Mouse (Mus musculus): ENCODE data around the gene 1700123O20Rik.

1700123O20Rik gene

DNA sequence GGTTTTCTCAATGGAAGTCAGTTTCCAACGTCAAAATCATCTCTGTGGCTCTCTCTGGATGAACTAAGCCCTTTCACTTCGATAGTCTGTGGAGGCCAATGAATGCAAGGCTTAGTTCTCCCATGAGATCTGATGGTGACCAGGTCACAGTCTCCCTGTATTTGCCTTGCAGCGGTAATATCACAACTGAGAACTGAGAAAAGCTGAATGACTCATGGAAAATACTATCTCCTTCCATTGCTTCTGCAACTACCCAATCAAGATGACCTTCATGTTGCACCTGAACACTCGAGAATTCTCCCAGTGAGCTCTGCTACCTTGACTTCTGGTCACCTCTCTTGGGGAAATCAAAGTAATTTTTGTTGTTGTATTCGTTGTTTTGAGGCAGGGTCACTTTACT, 41.5 kb downstream of the 1700123O20Rik start:
- no peak for DNase-seq

DNA sequence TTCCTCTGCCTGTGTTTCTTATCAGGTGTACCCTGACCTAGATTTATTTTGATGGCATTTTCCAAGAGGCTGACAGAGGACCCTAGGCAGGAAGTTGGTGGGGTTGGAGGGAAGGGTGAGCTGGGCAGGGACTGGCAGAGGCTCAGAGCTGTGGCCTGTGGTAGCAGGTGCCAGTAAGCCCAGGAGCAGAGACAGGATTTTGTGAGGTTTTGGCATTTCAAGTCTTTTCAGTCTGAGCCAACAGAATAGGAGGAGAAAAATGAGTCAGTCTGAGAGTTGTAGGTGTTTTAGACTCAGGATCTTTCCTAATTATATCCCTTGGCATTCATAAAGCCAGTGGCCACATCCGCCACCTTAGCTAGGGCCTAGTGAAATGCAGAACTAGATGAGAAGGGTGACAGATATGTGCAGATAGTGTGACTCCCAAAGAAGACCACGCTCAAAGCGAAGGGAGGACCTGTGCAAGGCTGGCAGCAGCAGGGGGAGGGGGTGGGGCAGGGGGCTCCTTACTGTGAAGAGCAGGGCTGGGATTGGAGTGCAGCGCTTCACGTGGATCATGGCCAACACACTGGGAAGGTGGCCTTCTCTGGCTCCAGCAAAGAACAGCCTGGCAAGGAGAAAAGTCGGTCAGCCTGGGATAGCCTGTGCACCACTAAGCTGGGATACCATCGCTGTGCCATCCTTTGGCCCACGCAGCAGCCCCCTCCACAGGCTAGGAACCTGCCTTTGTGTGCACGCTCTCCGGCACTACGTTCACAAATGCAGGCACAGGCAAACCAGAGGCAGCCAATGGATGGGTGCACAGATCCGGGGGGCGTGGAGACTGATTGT, 43.0 kb downstream of the 1700123O20Rik start:
- no peak for DNase-seq

DNA sequence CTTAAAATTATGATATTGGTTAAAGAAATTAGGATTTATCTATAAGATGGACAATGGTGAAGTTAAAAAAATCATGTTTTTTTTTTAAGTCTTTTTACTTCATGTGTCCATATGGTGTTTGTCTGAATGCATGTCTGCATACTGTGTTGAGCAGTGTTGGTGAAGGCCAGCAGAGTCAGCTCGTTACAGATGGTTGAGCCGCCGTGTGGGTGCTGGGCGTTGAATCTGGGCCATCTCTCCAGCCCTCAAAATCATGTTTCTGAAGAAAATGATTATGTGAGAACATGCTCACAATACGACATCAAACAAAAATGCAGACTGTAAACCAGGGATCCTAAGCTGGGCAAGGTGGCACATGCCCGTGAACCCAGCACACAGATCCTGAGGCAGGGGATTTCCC, 44.3 kb downstream of the 1700123O20Rik start:
- no peak for DNase-seq

DNA sequence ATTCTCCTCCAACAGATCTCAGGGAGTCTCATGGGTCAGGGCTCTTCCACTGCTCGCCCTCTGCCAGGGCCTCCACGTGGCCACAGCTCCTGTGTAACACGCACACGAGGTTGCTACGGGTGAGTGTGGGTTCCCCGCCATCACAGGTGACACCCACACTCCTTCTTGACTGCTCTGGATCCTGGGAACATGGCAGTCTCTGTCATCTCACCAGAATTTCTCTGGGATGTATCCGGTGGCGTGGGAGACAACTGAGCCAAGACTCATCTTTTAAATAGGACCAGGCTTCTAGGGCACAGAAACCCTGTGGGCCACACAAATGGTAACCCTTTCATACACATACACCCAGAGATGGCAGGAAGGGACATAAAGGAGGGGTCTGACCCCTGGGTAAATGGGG, 46.2 kb downstream of the 1700123O20Rik start:
- DNase-seq = no peak

DNA sequence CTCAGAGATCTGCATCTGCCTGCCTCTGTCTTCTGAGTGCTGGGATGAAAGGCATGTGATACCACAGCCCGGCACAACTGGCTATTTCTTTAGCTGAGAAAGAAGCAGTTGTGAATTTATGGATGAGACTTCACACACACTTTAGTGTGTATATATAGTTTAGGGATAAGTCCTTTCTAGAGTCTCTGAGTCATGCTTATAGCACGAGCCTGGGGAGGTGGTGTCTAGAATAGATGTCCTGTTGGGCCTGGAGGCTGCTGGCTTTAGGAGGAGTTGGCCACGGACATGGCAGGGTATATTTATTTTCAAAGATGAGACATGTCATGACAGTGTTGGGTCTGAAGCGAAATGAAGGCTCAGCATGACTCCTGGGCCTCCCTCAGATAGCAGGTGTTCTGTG, 48.0 kb downstream of the 1700123O20Rik start:
- no peak for DNase-seq

DNA sequence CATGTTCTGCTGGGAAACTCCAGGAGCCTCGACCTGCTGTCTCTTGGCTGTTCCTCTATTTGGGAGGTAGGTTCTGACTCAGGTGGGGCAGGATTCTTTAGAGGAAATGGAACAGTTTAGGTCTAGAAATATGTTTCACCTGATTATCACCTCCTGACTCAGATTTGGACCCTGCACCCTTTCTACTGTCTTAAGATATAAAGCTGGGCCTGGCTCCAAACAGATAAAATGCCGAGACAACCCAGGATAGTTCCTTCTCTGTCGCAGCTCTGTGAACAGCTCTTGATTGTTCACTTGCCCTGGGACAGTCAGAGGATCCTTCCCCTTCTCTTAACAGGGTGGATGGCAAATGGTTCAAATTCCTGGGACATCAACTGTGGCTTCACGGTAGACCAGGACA, 49.2 kb downstream of the 1700123O20Rik start:
- DNase-seq = no peak

DNA sequence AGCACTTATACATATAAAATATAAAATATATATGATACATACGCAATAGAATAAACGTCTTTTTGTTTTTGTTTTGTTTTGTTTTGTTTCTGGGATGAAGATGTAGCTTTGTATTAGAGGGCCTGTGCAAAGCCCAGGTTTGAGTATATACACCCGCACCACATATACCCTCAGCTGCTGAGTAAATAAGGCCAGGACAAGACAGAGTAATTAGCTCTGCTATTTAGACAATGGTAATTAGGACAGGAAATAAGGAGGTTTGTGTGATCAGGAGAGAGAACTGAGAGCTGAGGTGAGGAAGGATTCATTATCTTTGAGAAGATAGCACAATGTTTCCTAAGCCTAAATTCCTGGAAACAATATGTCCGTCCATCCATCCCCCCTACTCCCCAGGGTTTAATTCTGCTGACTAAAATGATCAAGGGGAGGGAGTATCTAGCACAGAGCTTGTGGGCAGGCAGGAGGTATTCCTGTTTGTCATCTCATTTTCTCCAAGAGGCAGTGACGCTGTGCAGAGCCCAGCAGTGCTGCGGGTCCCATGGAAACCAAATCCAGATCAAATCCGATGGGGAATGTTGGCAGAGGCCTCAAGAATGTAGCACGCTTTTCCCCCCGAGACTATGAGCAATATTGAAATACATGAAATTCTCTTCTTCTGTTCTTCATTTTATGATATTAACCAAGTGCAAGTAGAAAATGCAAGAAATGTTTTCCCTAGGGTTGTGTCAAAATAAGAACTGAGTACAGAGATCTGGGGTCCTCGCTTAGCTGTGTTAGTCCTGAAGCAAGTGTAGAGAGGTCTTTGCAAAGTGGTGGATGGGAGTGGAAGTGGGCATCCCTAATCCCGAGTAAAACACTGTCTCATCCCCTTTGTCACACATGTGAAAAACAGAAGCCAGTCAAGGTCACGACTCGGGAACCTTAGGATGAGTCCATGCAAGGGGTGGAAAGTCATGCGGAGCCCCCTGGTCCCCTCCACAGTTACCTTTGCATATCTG, 50.8 kb downstream of the 1700123O20Rik start:
- no peak for DNase-seq

GRCm38 (mm10) chr14:54737634-54738033, 51.6 kb downstream of the 1700123O20Rik start:
- DNase-seq = no peak
